Mouse (Mus musculus): ENCODE results near the gene Sh3rf1. TPM values are rescaled to one million over a fixed set of nuclear protein-coding genes. Genes with fewer than 3 reads are reported as not detected.

Gene Sh3rf1
- 3.6 TPM for polyA plus RNA-seq (2017; shearing (Covaris generic))

GRCm38 (mm10) chr8:61223729-61224379, at the start of gene Sh3rf1:
TSS of gene Sh3rf1 (plus strand) at chr8:61223872.

Other genes with a start within 250 kb of the Sh3rf1 start
- gene Clcn3, start 240.6 kb upstream of the Sh3rf1 start, polyA plus RNA-seq (2017; shearing (Covaris generic)): 41.0 TPM
- 11.4 TPM for gene Nek1, start 230.7 kb upstream of the Sh3rf1 start, polyA plus RNA-seq (2017; shearing (Covaris generic))